Mouse (Mus musculus) heart, embryonic 14.5 days (tissue): ENCODE results near the gene Stpg4. TPM values are rescaled to one million over a fixed set of nuclear protein-coding genes. Genes with fewer than 3 reads are reported as not detected.

Experiments
- polyA plus RNA-seq: library from polyadenylated mRNA; unstranded; fragments of >200 nt; fragmentation: Nextera tagmentation; extraction: Ambion mirVana; gene quantifications from 2 replicates; pipeline ENCODE4 v1.2.1, GENCODE M21; 2014

The Stpg4 gene
- polyA plus RNA-seq, 1 experiment from 2014 or later, result not detected

Other genes starting within 250 kb of the Stpg4 start
- 81.3 and 85.8 TPM in 2 replicates for gene Mcfd2, start 161.8 kb downstream of the Stpg4 start, polyA plus RNA-seq
- gene Ttc7, start 144.9 kb downstream of the Stpg4 start, polyA plus RNA-seq, result 1.3 and 2.5 TPM in 2 replicates
- 565 and 616 TPM in 2 replicates for gene Calm2, start 19.2 kb upstream of the Stpg4 start, polyA plus RNA-seq
- gene Epcam, start 208.2 kb upstream of the Stpg4 start, polyA plus RNA-seq, result 0.11 and 2.0 TPM in 2 replicates
- gene Msh2, start 244.6 kb upstream of the Stpg4 start, polyA plus RNA-seq, result 23.5 and 26.9 TPM in 2 replicates